Mouse (Mus musculus) C3H10T1/2 (cell line): ENCODE data around the gene Ints4. TPM values are rescaled to one million over a fixed set of nuclear protein-coding genes. Genes with fewer than 3 reads are reported as not detected.

Experiments used
- polyA plus RNA-seq, 2 experiments: library from polyadenylated mRNA; unstranded; fragments of >200 nt; fragmentation: generic; extraction: Trizol; gene quantifications; one replicate each; pipeline ENCODE4 v1.2.1; 2012; ENCODE audit warnings: missing spikeins in 2 of 2

The Ints4 gene
- 10 to 100 TPM; 10.1 to 31.8 TPM for polyA plus RNA-seq

DNA sequence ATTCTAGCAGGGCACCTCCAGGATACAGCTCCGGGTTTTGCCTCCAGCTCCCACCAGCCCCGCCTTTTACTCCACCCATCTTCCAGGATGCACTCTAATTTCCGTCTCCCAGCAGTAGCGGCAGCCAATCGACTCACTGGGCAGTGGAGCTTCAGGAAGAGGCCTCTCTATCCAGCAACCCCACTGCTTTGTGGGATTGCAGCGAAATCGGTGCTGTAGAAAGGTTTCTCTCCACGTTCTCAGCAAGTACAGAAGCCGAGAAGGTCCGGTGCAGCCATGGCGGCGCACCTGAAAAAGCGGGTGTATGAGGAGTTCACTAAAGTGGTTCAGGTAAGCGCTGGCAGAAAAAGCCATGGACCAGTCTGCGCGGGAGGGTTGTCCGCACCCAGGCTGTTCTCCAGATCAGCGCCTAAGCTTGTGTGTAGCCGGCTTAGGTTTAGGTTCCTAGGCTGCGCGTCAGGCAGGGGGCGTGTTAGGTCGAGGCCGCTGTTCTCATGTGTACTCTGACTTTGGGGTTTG is at the start of gene Ints4:
Gene Ints4 (plus strand): TSS at position 136 of the 519 bp plus-strand sequence.

DNA sequence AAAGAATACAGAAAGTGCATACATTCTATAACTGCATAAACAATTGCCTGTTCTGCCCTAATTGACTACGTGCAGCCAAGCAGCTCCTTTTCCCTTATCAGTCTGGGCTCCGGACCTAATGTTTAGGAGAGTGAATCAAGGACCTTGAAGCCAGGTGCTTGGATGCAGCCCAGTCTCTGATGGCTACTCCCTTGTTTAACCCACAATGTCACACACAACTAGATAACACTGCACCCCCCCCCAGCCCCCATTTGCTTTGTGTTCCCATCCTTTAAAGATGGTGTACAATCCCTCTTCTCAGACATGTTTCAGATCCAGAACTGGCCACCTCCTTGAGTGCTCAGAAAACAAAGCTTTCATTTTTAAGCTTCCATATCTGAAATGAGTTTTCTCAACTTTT is 29.7 kb upstream of the Ints4 start, which contains the start of gene Kctd14:
Gene Kctd14 (plus strand): TSS at position 301 of the 400 bp plus-strand sequence.

DNA sequence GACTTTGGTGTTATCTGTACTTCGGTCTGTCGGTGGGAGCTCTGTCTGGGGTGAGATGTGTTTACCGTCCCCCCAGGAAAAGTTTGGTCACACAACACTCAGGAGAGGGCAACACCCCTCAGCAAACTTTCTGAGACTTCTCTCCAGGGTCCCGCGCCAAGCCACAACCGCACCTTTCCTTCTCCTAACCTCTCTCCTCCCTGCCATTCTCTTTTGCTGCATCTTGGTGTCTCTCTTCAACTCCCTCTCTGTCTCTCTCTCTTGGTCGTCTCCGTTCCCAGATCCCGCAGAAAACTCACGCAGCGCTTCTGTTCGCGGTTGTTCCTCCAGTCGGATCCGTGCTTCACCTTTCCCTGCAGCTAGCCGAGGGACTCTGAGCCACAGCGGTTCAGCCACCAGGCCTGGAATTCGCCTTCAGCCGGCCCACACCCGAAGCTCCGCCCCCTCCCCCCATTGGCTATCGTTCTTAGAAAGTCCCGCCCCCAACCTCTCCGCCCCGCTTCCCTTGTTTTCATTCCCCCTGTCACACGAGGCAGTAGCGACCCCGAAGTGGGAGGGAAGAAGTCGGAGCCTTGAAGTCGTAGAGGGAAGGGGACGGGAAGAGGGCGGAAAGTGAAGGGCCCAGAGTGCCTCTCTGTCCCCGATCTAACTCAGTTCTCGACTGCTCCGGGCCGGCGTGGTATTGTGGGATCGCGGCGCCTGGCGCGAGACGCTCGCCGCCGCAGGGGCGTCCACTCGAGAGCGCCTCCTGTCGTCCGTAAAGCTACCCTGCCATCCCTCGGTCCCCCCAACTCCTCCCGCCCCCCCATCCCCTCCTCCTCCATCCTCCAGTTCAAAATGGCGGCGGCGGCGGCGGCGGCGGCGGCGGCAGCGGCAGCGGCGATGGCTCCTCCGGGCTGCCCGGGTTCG is 98.6 kb downstream of the Ints4 start, which contains the start of the genes Aamdc and Rsf1:
Gene Aamdc (minus strand): TSS at position 431 of the 909 bp plus-strand sequence.
Gene Rsf1 (plus strand): TSS at position 823 of the 909 bp plus-strand sequence.

Other genes starting within 250 kb of the Ints4 start
- gene Usp35, start 148.9 kb upstream of the Ints4 start, polyA plus RNA-seq = 1 to 10 TPM in 1 of 2 experiments, under 1 TPM in 1; 0.53 to 3.9 TPM
- gene Kctd21, start 148.6 kb upstream of the Ints4 start, polyA plus RNA-seq = 1 to 10 TPM in 1 of 2 experiments, under 1 TPM in 1; 0.69 to 3.2 TPM
- gene Alg8, start 109.3 kb upstream of the Ints4 start, polyA plus RNA-seq = 10 to 100 TPM in 1 of 2 experiments, 1 to 10 TPM in 1; 6.0 to 10.5 TPM
- gene Ndufc2, start 81.0 kb upstream of the Ints4 start, polyA plus RNA-seq = 100 to 1,000 TPM in 1 of 2 experiments, 10 to 100 TPM in 1; 85.0 to 139 TPM
- under 1 TPM in 1 of 2 experiments, not detected in 1; 0.04 TPM for gene Thrsp, start 63.2 kb upstream of the Ints4 start, polyA plus RNA-seq
- gene Kctd14, start 29.6 kb upstream of the Ints4 start, polyA plus RNA-seq = not detected
- gene Aamdc, start 98.5 kb downstream of the Ints4 start, polyA plus RNA-seq = 10 to 100 TPM; 10.8 to 62.5 TPM
- gene Rsf1, start 98.9 kb downstream of the Ints4 start, polyA plus RNA-seq = 1 to 10 TPM in 1 of 2 experiments, under 1 TPM in 1; 0.76 to 3.6 TPM
- gene Clns1a, start 215.7 kb downstream of the Ints4 start, polyA plus RNA-seq = 10 to 100 TPM; 29.2 to 38.9 TPM